Mouse (Mus musculus) mouse trophoblast stem cell (cell line): ENCODE results near the gene Ap1g1.
"Not testable (repeated sequence)": the region's sequence is repeated elsewhere in the genome, so short reads cannot be mapped to it uniquely, and the experiment has no call there.

Source experiments
- in situ Hi-C, 2 experiments: fragments of 300-500 bp; cut with MseI, MboI; formaldehyde crosslinking; loops; 2 replicates in 1 of 2; 3 replicates in 1 of 2; pipeline ENCODE4 v1.15.1; 2025

Ap1g1 gene

GRCm38 (mm10) chr8:109778280-109778977, at the start of gene Ap1g1:
TSS of gene Ap1g1 (plus strand) at chr8:109778554.
- in situ Hi-C loops, result no loop called here

- in situ Hi-C loops, result no loop called here
Observed at GRCm38 (mm10) chr8:109731012-109731411, 47.3 kb upstream of the Ap1g1 start.

- in situ Hi-C loops, result no loop called here
Observed at GRCm38 (mm10) chr8:109734018-109734417, 44.3 kb upstream of the Ap1g1 start.

- in situ Hi-C loops, result no loop called here
Observed at GRCm38 (mm10) chr8:109736819-109737218, 41.5 kb upstream of the Ap1g1 start.

- in situ Hi-C loops, result no loop called here
Observed at GRCm38 (mm10) chr8:109737237-109738048, 40.9 kb upstream of the Ap1g1 start, which contains the start of gene Atxn1l. TSS of gene Atxn1l (minus strand) at chr8:109737739.

GRCm38 (mm10) chr8:109738049-109738380, 40.3 kb upstream of the Ap1g1 start:
- in situ Hi-C loops, result no loop called here

GRCm38 (mm10) chr8:109747468-109748199, 30.7 kb upstream of the Ap1g1 start:
- in situ Hi-C loops, result no loop called here

GRCm38 (mm10) chr8:109750274-109750673, 28.1 kb upstream of the Ap1g1 start:
- in situ Hi-C loops, result no loop called here

GRCm38 (mm10) chr8:109750699-109751098, 27.7 kb upstream of the Ap1g1 start:
- in situ Hi-C loops, result no loop called here

- in situ Hi-C loops, result no loop called here
Observed at GRCm38 (mm10) chr8:109751731-109752485, 26.4 kb upstream of the Ap1g1 start.

- in situ Hi-C loops, result no loop called here
Observed at GRCm38 (mm10) chr8:109754696-109755095, 23.7 kb upstream of the Ap1g1 start.

GRCm38 (mm10) chr8:109755554-109755953, 22.8 kb upstream of the Ap1g1 start:
- in situ Hi-C loops, result not testable (repeated sequence)

GRCm38 (mm10) chr8:109756849-109757248, 21.5 kb upstream of the Ap1g1 start:
- in situ Hi-C loops, result no loop called here

GRCm38 (mm10) chr8:109759426-109759825, 18.9 kb upstream of the Ap1g1 start:
- in situ Hi-C loops, result no loop called here

- in situ Hi-C loops, result no loop called here
Observed at GRCm38 (mm10) chr8:109760221-109760620, 18.1 kb upstream of the Ap1g1 start.

- in situ Hi-C loops, result no loop called here
Observed at GRCm38 (mm10) chr8:109764031-109764430, 14.3 kb upstream of the Ap1g1 start.

- in situ Hi-C loops, result no loop called here
Observed at GRCm38 (mm10) chr8:109766081-109766480, 12.3 kb upstream of the Ap1g1 start.

GRCm38 (mm10) chr8:109773154-109773553, 5.2 kb upstream of the Ap1g1 start:
- in situ Hi-C loops, result no loop called here

- in situ Hi-C loops, result no loop called here
Observed at GRCm38 (mm10) chr8:109777851-109778250, 503 bp upstream of the Ap1g1 start.

- in situ Hi-C loops, result no loop called here
Observed at GRCm38 (mm10) chr8:109778993-109779421, 653 bp downstream of the Ap1g1 start.

- in situ Hi-C loops, result no loop called here
Observed at GRCm38 (mm10) chr8:109779431-109780228, 1.3 kb downstream of the Ap1g1 start.
